8 mouse cellular contexts compared by ENCODE assay signal in the genomic region with DNA sequence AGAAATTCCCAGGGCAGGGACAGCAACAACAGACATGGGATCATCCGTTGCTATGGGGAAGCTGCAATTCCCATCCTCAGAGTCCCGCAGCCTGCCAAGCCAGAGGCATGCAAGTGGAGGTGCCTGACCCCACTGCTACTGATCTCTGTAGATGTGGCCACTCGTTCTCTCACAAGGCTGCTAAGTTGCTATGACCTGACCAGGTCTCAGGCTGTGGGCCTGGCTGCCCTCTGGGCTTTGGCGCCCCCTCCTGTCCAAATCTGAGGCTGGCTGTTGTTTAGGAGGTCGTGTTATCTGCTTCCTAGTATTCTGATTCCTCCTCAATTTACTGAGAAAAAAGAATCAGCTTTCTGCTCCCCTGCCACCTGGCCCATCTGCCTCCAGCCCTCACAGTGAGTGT. TPM values are rescaled to one million over a fixed set of nuclear protein-coding genes. Genes with fewer than 3 reads are reported as not detected.
A peak's percentile ranks its signal among the peaks of the same experiment; 100 is the strongest.
DNase-seq lines count a peak whose midpoint lies in the region; ATAC-seq lines count a peak whose summit lies in the region.

No protein-coding gene starts in this region.

- no peaks in the 10 kb centered on the region for H3K9me3 ChIP-seq in limb, embryonic 13.5 days
- H3K9me3 ChIP-seq in midbrain, embryonic 16.5 days (replicated peaks; ENCODE audit: control insufficient read depth, low read length, poor library complexity, severe bottlenecking): no peaks in the 10 kb centered on the region

- H3K9ac ChIP-seq in limb, embryonic 13.5 days: no peak overlapping the region
- no peak overlapping the region for H3K9ac ChIP-seq in midbrain, embryonic 16.5 days (ENCODE audit: low read depth, low read length)

- ATAC-seq in erythroid progenitor cell, adult 5-6 weeks (replicated peaks; ENCODE audit: low FRiP score, poor library complexity, severe bottlenecking): peak; percentile 90
- ATAC-seq in limb, embryonic 13.5 days (ENCODE audit: low FRiP score, low read depth): 0 out of 2 replicates have a peak, but pooled peaks have one; percentile 51
- ATAC-seq in midbrain, embryonic 16.5 days: peak; percentile 64

- WGBS in limb, embryonic 13.5 days: 36% methylated on average over 5 of the region's 5 CpGs
- 36% methylated on average over 5 of the region's 5 CpGs for WGBS in midbrain, embryonic 16.5 days

- no peaks in the 10 kb centered on the region for H3K4me1 ChIP-seq in limb, embryonic 13.5 days
- H3K4me1 ChIP-seq in midbrain, embryonic 16.5 days (ENCODE audit: control insufficient read depth, insufficient read depth, low read length): peaks cover 15% of the 10 kb centered on the region

- peak; percentile 26 for DNase-seq in urinary bladder, adult 2 months (ENCODE audit: low spot score)
- DNase-seq in urinary bladder, postnatal 4 days (ENCODE audit: low spot score in 2 of 2): no peak
- peak; percentile 34 for DNase-seq in c-Kit-positive CD71-positive TER-119-negative erythroid progenitor cells, embryonic 14.5 days (ENCODE audit: low read depth)
- DNase-seq in heart, postnatal 36 days: peak; percentile 59 to 76
- DNase-seq in thymus, postnatal 14 days: peak; percentile 70

- intact Hi-C loops in heart, postnatal 36 days (cut with DNase I): loop anchor here (1.0 to 10.0 kb wide), 3 partner anchors 200 to 451 kb away; partner anchors contain the start of gene Cds2

- no peak overlapping the region for H3K4me3 ChIP-seq in limb, embryonic 13.5 days
- no peak overlapping the region for H3K4me3 ChIP-seq in midbrain, embryonic 16.5 days (ENCODE audit: low read depth, low read length)

- H3K4me2 ChIP-seq in limb, embryonic 13.5 days (replicated peaks): no peak overlapping the region
- H3K4me2 ChIP-seq in midbrain, embryonic 16.5 days (ENCODE audit: low read length): no peak overlapping the region

- no peak overlapping the region for H3K27ac ChIP-seq in limb, embryonic 13.5 days
- H3K27ac ChIP-seq in midbrain, embryonic 16.5 days (ENCODE audit: low read length): no peak overlapping the region

- H3K27me3 ChIP-seq in limb, embryonic 13.5 days: no peaks in the 10 kb centered on the region
- no peaks in the 10 kb centered on the region for H3K27me3 ChIP-seq in midbrain, embryonic 16.5 days (ENCODE audit: control insufficient read depth, insufficient read depth, low read depth, low read length)

- no peaks in the 10 kb centered on the region for H3K36me3 ChIP-seq in limb, embryonic 13.5 days
- H3K36me3 ChIP-seq in midbrain, embryonic 16.5 days (ENCODE audit: control insufficient read depth, insufficient read depth, low read length): no peaks in the 10 kb centered on the region

RNA-seq across cellular contexts. Expression of gene Shld1, which starts 29.4 kb away (rescaled TPM):
- 14.2 and 14.4 TPM in 2 replicates for polyA plus RNA-seq in urinary bladder, adult 2 months (2012; rRNA removed)
- 13.4 and 14.4 TPM in 2 replicates for total RNA-seq in erythroid progenitor cell, adult 5-6 weeks (2015; ENCODE audit: low replicate concordance)
- total RNA-seq in erythroid progenitor cell, adult 5-6 weeks (2017; ENCODE audit: low replicate concordance): 8.1 and 9.8 TPM in 2 replicates
- 10 to 100 TPM; 49.3 to 59.3 TPM for total RNA-seq in heart, postnatal 36 days (2021)
- 21.0 and 21.7 TPM in 2 replicates for polyA plus RNA-seq in limb, embryonic 13.5 days (2015; fragmentation: Nextera tagmentation; extraction: Ambion mirVana)
- polyA plus RNA-seq in midbrain, embryonic 16.5 days (2015; fragmentation: Nextera tagmentation; extraction: Ambion mirVana): 20.6 and 21.7 TPM in 2 replicates

Comparison
In these comparisons a context has a peak if more than half of its experiments do, and no peak if none do; other contexts are left out.
1. DNase-seq: peak in urinary bladder, adult 2 months (single experiment), c-Kit-positive CD71-positive TER-119-negative erythroid progenitor cells, embryonic 14.5 days (single experiment), heart, postnatal 36 days (2 of 2) and thymus, postnatal 14 days (single experiment); none in urinary bladder, postnatal 4 days (0 of 2).
2. Peak in every context shown above with its lines, with median percentiles within 50 percentile points of each other: ATAC-seq.